Mouse (Mus musculus): ENCODE data around the gene Dffa.

DNA sequence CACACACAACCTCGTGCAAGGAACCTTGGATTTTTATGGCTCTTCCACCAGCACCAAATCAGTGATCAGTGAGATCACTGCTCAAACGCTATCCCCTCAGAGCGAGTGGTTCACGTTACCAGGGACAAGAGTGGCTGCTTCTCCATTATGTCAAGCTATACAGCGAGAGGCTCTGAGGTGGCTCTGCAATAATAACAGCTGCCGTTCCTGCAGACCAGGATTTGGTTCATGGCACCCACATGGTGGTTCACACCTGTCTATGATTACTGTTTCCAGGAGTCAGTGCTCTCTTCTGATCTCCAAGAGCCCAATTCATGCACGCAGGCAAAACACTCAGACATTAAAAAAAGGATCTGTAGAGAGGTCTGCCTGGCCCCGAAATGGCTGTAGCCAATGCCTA, 34.6 kb downstream of the Dffa start:
- no peak for TF ChIP-seq CTCF (conservative IDR thresholded peaks at IDR 0.05 in 1 of 2, IDR thresholded peaks at IDR 0.05 in 1 of 2; ENCODE audit: low read depth in 2 of 2, low read length in 2 of 2)
- TF ChIP-seq MAX (IDR thresholded peaks at IDR 0.05; ENCODE audit: low read length): no peak
- TF ChIP-seq SIN3A (IDR thresholded peaks at IDR 0.05; ENCODE audit: low read length): no peak
- no peak for TF ChIP-seq GABPA (IDR thresholded peaks at IDR 0.05; ENCODE audit: insufficient replicate concordance, low read depth, low read length)
- no peak for TF ChIP-seq RAD21 (IDR thresholded peaks at IDR 0.05; ENCODE audit: low read depth, low read length)
- TF ChIP-seq PAX5 (IDR thresholded peaks at IDR 0.05; ENCODE audit: low read length): no peak

Measured in CH12.LX (cell line).